Mouse (Mus musculus) limb, embryonic 14.5 days (tissue): ENCODE data around the gene Teddm2. TPM values are rescaled to one million over a fixed set of nuclear protein-coding genes. Genes with fewer than 3 reads are reported as not detected.
"Not testable (repeated sequence)": the region's sequence is repeated elsewhere in the genome, so short reads cannot be mapped to it uniquely, and the experiment has no call there.

Source experiments
- ATAC-seq: fragments of 200-750 bp; cut with Nextera tagmentation; 2 replicates; pipeline ENCODE4 v1.8.0; 2017; ENCODE audit warnings: low read depth, moderate number of reproducible peaks, moderate TSS enrichment; ENCODE audit not compliant: low FRiP score
- DNase-seq: peaks from one replicate; pipeline ENCODE4 v3.0.0-alpha.2; 2015; ENCODE audit warnings: low spot score
- H3K27ac ChIP-seq: fragments of 300-500 bp; sonication (generic); replicated peaks from 2 replicates; pipeline ENCODE4 v1.5.1; 2014; ENCODE audit warnings: low read depth, mild to moderate bottlenecking, low read length, moderate library complexity, mixed read lengths
- H3K27me3 ChIP-seq: fragments of 300-500 bp; sonication (generic); 2 replicates; pipeline ENCODE4 v1.6.1; 2014; ENCODE audit warnings: low read length, mixed read lengths; ENCODE audit not compliant: control insufficient read depth, insufficient read depth
- H3K36me3 ChIP-seq: fragments of 300-500 bp; sonication (generic); 2 replicates; pipeline ENCODE4 v1.6.1; 2014; ENCODE audit warnings: mild to moderate bottlenecking, low read length, moderate library complexity, mixed read lengths; ENCODE audit not compliant: control insufficient read depth, insufficient read depth
- H3K4me1 ChIP-seq: fragments of 300-500 bp; sonication (generic); 2 replicates; pipeline ENCODE4 v1.6.1; 2014; ENCODE audit warnings: antibody characterized with exemption, low read length, mixed read lengths; ENCODE audit not compliant: control insufficient read depth, insufficient read depth
- H3K4me2 ChIP-seq: fragments of 300-500 bp; sonication (generic); replicated peaks from 2 replicates; pipeline ENCODE4 v1.6.1; 2014; ENCODE audit warnings: low read depth, mild to moderate bottlenecking, low read length, moderate library complexity; ENCODE audit not compliant: severe bottlenecking
- H3K4me3 ChIP-seq: fragments of 300-500 bp; sonication (generic); replicated peaks from 2 replicates; pipeline ENCODE4 v1.5.1; 2014; ENCODE audit warnings: low read length
- H3K9ac ChIP-seq: fragments of 300-500 bp; sonication (generic); 2 replicates; pipeline ENCODE4 v1.6.1; 2014; ENCODE audit warnings: mild to moderate bottlenecking, low read depth, low read length, moderate library complexity; ENCODE audit not compliant: severe bottlenecking
- H3K9me3 ChIP-seq: fragments of 300-500 bp; sonication (generic); 2 replicates; pipeline ENCODE4 v1.6.1; 2016; ENCODE audit warnings: low read length; ENCODE audit not compliant: control insufficient read depth
- POLR2A ChIP-seq: fragments of 200-500 bp; IDR thresholded peaks from 2 replicates; pipeline ENCODE4 v1.8.0; 2012; ENCODE audit warnings: inconsistent platforms, mild to moderate bottlenecking, moderate library complexity, borderline replicate concordance; ENCODE audit not compliant: insufficient read depth, insufficient read length; ENCODE audit errors: extremely low read depth
- WGBS: fragments of 180-500 bp; shearing (Covaris S2); extraction: QIAGEN DNeasy Blood & Tissue Kit; methylation state at CpG from one replicate; pipeline ENCODE4 v1.1.7; 2014; 5-methylcytosine and 5-hydroxymethylcytosine counted together
- polyA plus RNA-seq, 2 experiments: library from polyadenylated mRNA; depleted of rRNA in 1 of 2; stranded (reverse) in 1 of 2; unstranded in 1 of 2; fragments of >200 nt; fragmentation: Nextera tagmentation in 1 of 2; extraction: Ambion mirVana in 1 of 2; gene quantifications; 2 replicates each; pipeline versions ENCODE4 v1.2.1 to v1.2.3; 2012 to 2014

Gene Teddm2
- polyA plus RNA-seq, 2 experiments = 0.54 to 0.58 TPM

GRCm38 (mm10) chr1:153886024-153886633 is 13.9 kb downstream of the Teddm2 start:
- Histone ChIP-seq H3K36me3 (no peaks in the 10 kb centered on the region), H3K27ac (no peak overlapping the region), H3K4me3 (no peak overlapping the region), H3K27me3 (no peaks in the 10 kb centered on the region), H3K9me3 (no peaks in the 10 kb centered on the region), H3K4me2 (no peak overlapping the region), H3K4me1 (no peaks in the 10 kb centered on the region), H3K9ac (no peak overlapping the region)
- WGBS = 19% methylated on average over 17 of the region's 17 CpGs
- ATAC-seq = no peak
- TF ChIP-seq POLR2A = no peak
- no peak for DNase-seq

- 95% methylated on average over 17 of the region's 17 CpGs for WGBS
- H3K4me2 ChIP-seq, H3K9me3 ChIP-seq, H3K4me1 ChIP-seq, H3K27ac ChIP-seq, DNase-seq, H3K36me3 ChIP-seq, H3K4me3 ChIP-seq, H3K27me3 ChIP-seq, H3K9ac ChIP-seq, ATAC-seq: not testable (repeated sequence)
Observed at GRCm38 (mm10) chr1:153880391-153880790, 19.6 kb downstream of the Teddm2 start.

- Histone ChIP-seq H3K9ac (no peak within 1 kb of the TSS), H3K27me3 (no peaks in the 10 kb centered on the region), H3K4me1 (no peaks in the 10 kb centered on the region), H3K36me3 (no peaks in the 10 kb centered on the region), H3K27ac (no peak within 1 kb of the TSS), H3K9me3 (no peaks in the 10 kb centered on the region), H3K4me3 (no peak within 1 kb of the TSS), H3K4me2 (no peak within 1 kb of the TSS)
- 83% methylated on average over 6 of the region's 6 CpGs for WGBS
- no peak for DNase-seq
- no peak for TF ChIP-seq POLR2A
- ATAC-seq = no peak
Observed at GRCm38 (mm10) chr1:153874045-153874444, 26.0 kb downstream of the Teddm2 start, which contains the start of gene Teddm1b. TSS of gene Teddm1b (plus strand) at chr1:153874345.

GRCm38 (mm10) chr1:153855946-153856345 is 44.1 kb downstream of the Teddm2 start:
- DNase-seq = peak; percentile 5
- H3K9ac ChIP-seq = no peak overlapping the region
- 62% methylated on average over 8 of the region's 8 CpGs for WGBS
- no peaks in the 10 kb centered on the region for H3K36me3 ChIP-seq
- no peak overlapping the region for H3K27ac ChIP-seq
- no peaks in the 10 kb centered on the region for H3K4me1 ChIP-seq
- no peaks in the 10 kb centered on the region for H3K9me3 ChIP-seq
- ATAC-seq = no peak
- H3K4me2 ChIP-seq = no peak overlapping the region
- no peak overlapping the region for H3K4me3 ChIP-seq
- TF ChIP-seq POLR2A = no peak
- H3K27me3 ChIP-seq = no peaks in the 10 kb centered on the region

- H3K4me2 ChIP-seq, ATAC-seq, H3K9me3 ChIP-seq, H3K4me1 ChIP-seq, H3K27ac ChIP-seq, H3K36me3 ChIP-seq, H3K4me3 ChIP-seq, H3K27me3 ChIP-seq, H3K9ac ChIP-seq, DNase-seq: not testable (repeated sequence)
- WGBS = 83% methylated on average over 7 of the region's 7 CpGs
Observed at GRCm38 (mm10) chr1:153852696-153853095, 47.3 kb downstream of the Teddm2 start.

- 33% methylated on average over 6 of the region's 6 CpGs for WGBS
- DNase-seq (peak; percentile 55), ATAC-seq (no peak)
- no peak overlapping the region for H3K4me3 ChIP-seq
- no peaks in the 10 kb centered on the region for H3K27me3 ChIP-seq
- H3K9ac ChIP-seq = no peak overlapping the region
- no peaks in the 10 kb centered on the region for H3K4me1 ChIP-seq
- no peak for TF ChIP-seq POLR2A
- H3K9me3 ChIP-seq = no peaks in the 10 kb centered on the region
- H3K27ac ChIP-seq = no peak overlapping the region
- H3K4me2 ChIP-seq = no peak overlapping the region
- H3K36me3 ChIP-seq = no peaks in the 10 kb centered on the region
Observed at GRCm38 (mm10) chr1:153846867-153847266, 53.2 kb downstream of the Teddm2 start.
